Comparison of ENCODE assay signal across 23 mouse cellular contexts in the genomic region with DNA sequence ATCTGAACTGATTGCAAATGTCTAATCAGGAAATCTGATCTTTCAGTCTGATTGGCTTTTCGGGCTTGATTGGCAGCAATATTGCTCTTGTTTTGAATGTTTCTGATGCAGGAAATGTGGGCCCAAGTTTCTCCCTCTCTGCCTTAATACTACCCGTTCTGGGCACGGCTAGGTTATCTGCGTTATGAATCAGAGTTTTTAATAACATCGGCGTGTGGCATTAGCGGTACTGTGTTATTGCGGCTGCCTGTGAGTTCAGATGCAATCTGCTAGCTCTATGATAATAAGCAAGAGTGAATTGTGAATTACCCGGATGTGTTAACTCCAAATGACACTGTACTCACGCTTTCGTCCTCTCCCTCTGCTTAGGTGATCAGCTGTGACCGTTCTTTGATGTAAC.
DNase-seq lines count a peak whose midpoint lies in the region; ATAC-seq lines count a peak whose summit lies in the region.
"Had no signal": no experiment of that assay in that cellular context is flagged by ENCODE, and none has a peak within 500 bp of the region (broad histone marks: within the 10 kb centered on the region; RNA-seq: fewer than 3 reads in every experiment).

No protein-coding gene starts in this region.

- H3K36me3 ChIP-seq in forebrain, embryonic 13.5 days (ENCODE audit: poor library complexity, severe bottlenecking) = no peaks in the 10 kb centered on the region
- no peaks in the 10 kb centered on the region for H3K36me3 ChIP-seq in forebrain, embryonic 12.5 days (replicated peaks)
- no peaks in the 10 kb centered on the region for H3K36me3 ChIP-seq in midbrain, embryonic 14.5 days (ENCODE audit: control insufficient read depth, insufficient read depth, low read length)
- no peaks in the 10 kb centered on the region for H3K36me3 ChIP-seq in midbrain, embryonic 10.5 days
- H3K36me3 ChIP-seq: embryonic facial prominence, embryonic 15.5 days; G1E; heart, embryonic 13.5 days had no signal

- 84% methylated on average over 12 of the region's 12 CpGs for WGBS in forebrain, embryonic 13.5 days
- 80% methylated on average over 12 of the region's 12 CpGs for WGBS in forebrain, embryonic 12.5 days
- 75% methylated on average over 12 of the region's 12 CpGs for WGBS in midbrain, embryonic 14.5 days
- 91% methylated on average over 12 of the region's 12 CpGs for WGBS in midbrain, embryonic 10.5 days

- no peaks in the 10 kb centered on the region for H3K9me3 ChIP-seq in forebrain, embryonic 13.5 days (replicated peaks)
- no peaks in the 10 kb centered on the region for H3K9me3 ChIP-seq in forebrain, embryonic 12.5 days
- no peaks in the 10 kb centered on the region for H3K9me3 ChIP-seq in midbrain, embryonic 14.5 days (ENCODE audit: control insufficient read depth, low read length)
- H3K9me3 ChIP-seq in midbrain, embryonic 10.5 days (replicated peaks) = 0 out of 2 replicates have a peak, but pooled peaks cover 3% of the 10 kb centered on the region
- H3K9me3 ChIP-seq: embryonic facial prominence, embryonic 15.5 days; G1E; heart, embryonic 13.5 days had no signal

- no peak overlapping the region for H3K4me3 ChIP-seq in forebrain, embryonic 13.5 days
- H3K4me3 ChIP-seq in forebrain, embryonic 12.5 days (replicated peaks) = no peak overlapping the region
- H3K4me3 ChIP-seq in midbrain, embryonic 14.5 days (replicated peaks; ENCODE audit: low read depth, low read length) = no peak overlapping the region
- H3K4me3 ChIP-seq in midbrain, embryonic 10.5 days = no peak overlapping the region
- H3K4me3 ChIP-seq: embryonic facial prominence, embryonic 15.5 days; erythroblast, embryonic 14.5 days; gastrocnemius, adult 2 months; heart, embryonic 13.5 days had no signal

- no peak overlapping the region for H3K27ac ChIP-seq in forebrain, embryonic 13.5 days
- H3K27ac ChIP-seq in forebrain, embryonic 12.5 days = no peak overlapping the region
- H3K27ac ChIP-seq in midbrain, embryonic 14.5 days (replicated peaks; ENCODE audit: low read depth, low read length) = no peak overlapping the region
- no peak overlapping the region for H3K27ac ChIP-seq in midbrain, embryonic 10.5 days (replicated peaks)
- H3K27ac ChIP-seq: embryonic facial prominence, embryonic 15.5 days; gastrocnemius, adult 2 months; heart, embryonic 13.5 days; hindbrain, postnatal 0 days had no signal

- DNase-seq in layer of hippocampus, adult 18-20 months (ENCODE audit: low spot score in 2 of 2) = peak; percentile 5 to 59
- no peak for DNase-seq in layer of hippocampus, adult 11-12 months (ENCODE audit: low spot score)
- DNase-seq in midbrain, embryonic 14.5 days = peak; percentile 27
- no peak for DNase-seq in midbrain, embryonic 10.5 days (ENCODE audit: low spot score)
- DNase-seq in urinary bladder, postnatal 4 days (ENCODE audit: low spot score in 2 of 2) = no peak
- DNase-seq: adrenal gland, adult 8-10 months; adrenal gland, postnatal 36 days; B cell, adult 2 months; cerebellum, adult 11 months; cerebellum, adult 8-10 months; cerebellum, postnatal 14 days; embryo, embryonic 11 days; gastrocnemius, adult 2 months; gastrocnemius, postnatal 25 days; heart, postnatal 36 days had no signal

- no peak overlapping the region for H3K4me2 ChIP-seq in forebrain, embryonic 13.5 days
- H3K4me2 ChIP-seq in forebrain, embryonic 12.5 days = no peak overlapping the region
- H3K4me2 ChIP-seq in midbrain, embryonic 14.5 days (ENCODE audit: low read length) = no peak overlapping the region
- H3K4me2 ChIP-seq: embryonic facial prominence, embryonic 15.5 days; heart, embryonic 13.5 days had no signal

- ATAC-seq in forebrain, embryonic 13.5 days = no peak
- ATAC-seq in forebrain, embryonic 12.5 days (ENCODE audit: low FRiP score) = no peak
- no peak for ATAC-seq in midbrain, embryonic 14.5 days (ENCODE audit: low FRiP score, low TSS enrichment)
- ATAC-seq: CD4-positive, CD25-positive, alpha-beta regulatory T cell, adult 4 months; hindbrain, postnatal 0 days had no signal

- H3K9ac ChIP-seq in forebrain, embryonic 13.5 days = 0 out of 2 replicates have a peak overlapping the region, but pooled peaks have one; percentile 18
- H3K9ac ChIP-seq in forebrain, embryonic 12.5 days = no peak overlapping the region
- no peak overlapping the region for H3K9ac ChIP-seq in midbrain, embryonic 14.5 days (replicated peaks; ENCODE audit: low read length)
- H3K9ac ChIP-seq: embryonic facial prominence, embryonic 15.5 days; heart, embryonic 13.5 days had no signal

- peaks cover 18% of the 10 kb centered on the region for H3K4me1 ChIP-seq in forebrain, embryonic 13.5 days
- peaks cover 8% of the 10 kb centered on the region for H3K4me1 ChIP-seq in forebrain, embryonic 12.5 days
- peaks cover 21% of the 10 kb centered on the region for H3K4me1 ChIP-seq in midbrain, embryonic 14.5 days (ENCODE audit: control insufficient read depth, insufficient read depth, low read length)
- H3K4me1 ChIP-seq in midbrain, embryonic 10.5 days = peaks cover 4% of the 10 kb centered on the region; the same call in 1 of the 2 replicates
- H3K4me1 ChIP-seq: heart, embryonic 13.5 days had no signal

- H3K27me3 ChIP-seq in forebrain, embryonic 13.5 days = no peaks in the 10 kb centered on the region
- no peaks in the 10 kb centered on the region for H3K27me3 ChIP-seq in forebrain, embryonic 12.5 days
- no peaks in the 10 kb centered on the region for H3K27me3 ChIP-seq in midbrain, embryonic 14.5 days (ENCODE audit: control insufficient read depth, insufficient read depth, low read length)
- no peaks in the 10 kb centered on the region for H3K27me3 ChIP-seq in midbrain, embryonic 10.5 days (ENCODE audit: low read depth, poor library complexity, severe bottlenecking)
- H3K27me3 ChIP-seq: embryonic facial prominence, embryonic 15.5 days; heart, embryonic 13.5 days had no signal

Comparison
In these comparisons a context has a peak if more than half of its experiments do, and no peak if none do; other contexts are left out.
1. DNase-seq: peak in layer of hippocampus, adult 18-20 months (2 of 2) and midbrain, embryonic 14.5 days (single experiment); none in layer of hippocampus, adult 11-12 months (single experiment), midbrain, embryonic 10.5 days (single experiment) and urinary bladder, postnatal 4 days (0 of 2).